Mouse (Mus musculus): ENCODE measurements around the gene Pheta2.

Pheta2 gene

GRCm38 (mm10) chr15:82339634-82340254 is 1.0 kb downstream of the Pheta2 start:
- TF ChIP-seq GATA4 (IDR thresholded peaks at IDR 0.05; ENCODE audit: insufficient replicate concordance, low read length): no peak

- no peak for TF ChIP-seq GATA4 (IDR thresholded peaks at IDR 0.05; ENCODE audit: insufficient replicate concordance, low read length)
These were observed 1.8 kb downstream of the Pheta2 start for GRCm38 (mm10) chr15:82340414-82341035.

GRCm38 (mm10) chr15:82341036-82341501 is 2.3 kb downstream of the Pheta2 start:
- no peak for TF ChIP-seq GATA4 (IDR thresholded peaks at IDR 0.05; ENCODE audit: insufficient replicate concordance, low read length)

GRCm38 (mm10) chr15:82341675-82342542 is 3.2 kb downstream of the Pheta2 start:
- no peak for TF ChIP-seq GATA4 (IDR thresholded peaks at IDR 0.05; ENCODE audit: insufficient replicate concordance, low read length)

GRCm38 (mm10) chr15:82342543-82342935 is 3.8 kb downstream of the Pheta2 start:
- no peak for TF ChIP-seq GATA4 (IDR thresholded peaks at IDR 0.05; ENCODE audit: insufficient replicate concordance, low read length)

GRCm38 (mm10) chr15:82343368-82344287 is 4.9 kb downstream of the Pheta2 start:
- TF ChIP-seq GATA4 (IDR thresholded peaks at IDR 0.05; ENCODE audit: insufficient replicate concordance, low read length): no peak

GRCm38 (mm10) chr15:82344971-82345370 is 6.2 kb downstream of the Pheta2 start:
- no peak for TF ChIP-seq GATA4 (IDR thresholded peaks at IDR 0.05; ENCODE audit: insufficient replicate concordance, low read length)

GRCm38 (mm10) chr15:82345820-82346470 is 7.2 kb downstream of the Pheta2 start:
- no peak for TF ChIP-seq GATA4 (IDR thresholded peaks at IDR 0.05; ENCODE audit: insufficient replicate concordance, low read length)

GRCm38 (mm10) chr15:82346580-82347302 is 8.0 kb downstream of the Pheta2 start:
- no peak for TF ChIP-seq GATA4 (IDR thresholded peaks at IDR 0.05; ENCODE audit: insufficient replicate concordance, low read length)

GRCm38 (mm10) chr15:82347303-82347676 is 8.5 kb downstream of the Pheta2 start:
- no peak for TF ChIP-seq GATA4 (IDR thresholded peaks at IDR 0.05; ENCODE audit: insufficient replicate concordance, low read length)

GRCm38 (mm10) chr15:82347852-82348251 is 9.1 kb downstream of the Pheta2 start:
- no peak for TF ChIP-seq GATA4 (IDR thresholded peaks at IDR 0.05; ENCODE audit: insufficient replicate concordance, low read length)

GRCm38 (mm10) chr15:82348258-82348998 is 9.7 kb downstream of the Pheta2 start:
- no peak for TF ChIP-seq GATA4 (IDR thresholded peaks at IDR 0.05; ENCODE audit: insufficient replicate concordance, low read length)

GRCm38 (mm10) chr15:82348999-82349341 is 10.2 kb downstream of the Pheta2 start:
- TF ChIP-seq GATA4 (IDR thresholded peaks at IDR 0.05; ENCODE audit: insufficient replicate concordance, low read length): no peak
